Mouse (Mus musculus) cortical plate, adult 2 months (tissue): ENCODE results near the gene Galnt7.

Experiments used
- CTCF ChIP-seq: fragments of 200-500 bp; IDR thresholded peaks from 2 replicates; pipeline ENCODE4 v1.5.1; 2011; ENCODE audit warnings: mild to moderate bottlenecking, control low read depth, low read length; ENCODE audit not compliant: insufficient read depth; ENCODE audit errors: extremely low read depth
- POLR2A ChIP-seq: fragments of 200-500 bp; IDR thresholded peaks from 2 replicates; pipeline ENCODE4 v1.6.1; 2011; ENCODE audit warnings: mild to moderate bottlenecking, low read length, control low read depth; ENCODE audit not compliant: insufficient read depth; ENCODE audit errors: extremely low read depth

DNA sequence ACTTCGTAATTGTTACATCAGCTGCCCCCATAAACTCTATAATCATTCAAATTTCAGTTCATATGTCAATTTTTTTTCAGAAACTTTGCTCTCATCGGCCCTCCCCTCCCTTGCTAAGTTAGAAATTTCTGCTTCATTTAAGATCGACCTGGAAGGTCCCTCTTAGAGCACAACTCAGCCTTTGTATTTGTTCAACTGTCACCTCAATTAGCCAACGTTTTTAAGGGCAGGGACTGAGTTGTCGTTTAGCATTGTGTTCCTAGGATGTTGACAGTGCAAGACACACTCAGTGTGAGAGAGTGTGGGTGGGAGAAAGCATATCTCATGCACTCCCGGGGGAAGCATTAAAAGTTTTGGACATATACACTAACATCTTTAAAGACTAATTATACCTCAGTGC is 3.6 kb upstream of the Galnt7 start:
- TF ChIP-seq POLR2A = no peak
- TF ChIP-seq CTCF = no peak
